Mouse (Mus musculus) G1E (cell line): ENCODE data around the gene Tmem229b. TPM values are rescaled to one million over a fixed set of nuclear protein-coding genes. Genes with fewer than 3 reads are reported as not detected.

Experiments used
- ATAC-seq: 2 replicates; pipeline ENCODE4 v1.8.0; 2016; ENCODE audit warnings: mild to moderate bottlenecking; ENCODE audit not compliant: insufficient number of reproducible peaks, poor library complexity, low FRiP score, severe bottlenecking; ENCODE audit errors: extremely low read depth
- DNase-seq: peaks from one replicate; pipeline ENCODE4 v3.0.0; 2012; ENCODE audit warnings: low spot score
- H3K27me3 ChIP-seq: 2 replicates; pipeline ENCODE4 v1.6.1; 2012; ENCODE audit warnings: mild to moderate bottlenecking, low read length, inconsistent platforms; ENCODE audit not compliant: insufficient read depth
- H3K36me3 ChIP-seq: replicated peaks from 2 replicates; pipeline ENCODE3; 2012; ENCODE audit warnings: mild to moderate bottlenecking, inconsistent platforms
- H3K4me1 ChIP-seq: 2 replicates; pipeline ENCODE4 v1.6.1; 2012; ENCODE audit warnings: low read depth, low read length, inconsistent platforms, mixed read lengths; ENCODE audit not compliant: insufficient read depth
- H3K4me3 ChIP-seq: 2 replicates; pipeline ENCODE4 v1.5.1; 2012; ENCODE audit warnings: low read depth, mild to moderate bottlenecking, inconsistent platforms, low read length, moderate library complexity, mixed read lengths
- H3K9me3 ChIP-seq: replicated peaks from 2 replicates; pipeline ENCODE4 v1.6.1; 2012; ENCODE audit warnings: inconsistent platforms
- CTCF ChIP-seq: IDR thresholded peaks from 2 replicates; pipeline ENCODE4 v1.5.1; 2012; ENCODE audit warnings: low read depth, low read length, inconsistent platforms, mixed read lengths
- GATA1 ChIP-seq: IDR thresholded peaks from 2 replicates; pipeline ENCODE4 v1.6.1; 2012; ENCODE audit warnings: borderline replicate concordance, low read length, inconsistent platforms, mixed read lengths
- GATA2 ChIP-seq: IDR thresholded peaks from 2 replicates; pipeline ENCODE4 v1.6.1; 2012; ENCODE audit warnings: low read depth, low read length, inconsistent platforms, borderline replicate concordance
- POLR2AphosphoS5 ChIP-seq: IDR thresholded peaks from 2 replicates; pipeline ENCODE4 v1.6.1; 2012; ENCODE audit warnings: low read depth, low read length, inconsistent platforms; ENCODE audit not compliant: insufficient replicate concordance
- TAL1 ChIP-seq: conservative IDR thresholded peaks from 2 replicates; pipeline ENCODE4 v1.6.1; 2012; ENCODE audit warnings: low read depth, low read length, inconsistent platforms, mixed read lengths
- polyA plus RNA-seq: library from polyadenylated mRNA; stranded (reverse); fragments of >175 nt; gene quantifications from 2 replicates; pipeline ENCODE4 v1.2.3, GENCODE M21; 2012
- total RNA-seq, 2 experiments: library from RNA; stranded (forward) in 1 of 2; stranded (reverse) in 1 of 2; fragments of 200-1000 nt in 1 of 2; fragments of >200 nt in 1 of 2; fragmentation: Nextera tagmentation in 1 of 2; gene quantifications; 2 replicates each; pipeline ENCODE4 v1.2.3; 2014 to 2017

The Tmem229b gene
- total and polyA plus RNA-seq, 3 experiments, result 9.4 to 34.8 (median 12.4) TPM

- Histone ChIP-seq H3K4me3 (no peak overlapping the region), H3K9me3 (no peaks in the 10 kb centered on the region), H3K4me1 (no peaks in the 10 kb centered on the region), H3K36me3 (no peaks in the 10 kb centered on the region), H3K27me3 (peaks cover 21% of the 10 kb centered on the region)
- DNase-seq (no peak), ATAC-seq (no peak)
- TF ChIP-seq GATA2 (no peak), GATA1 (no peak), CTCF (no peak), TAL1 (no peak), POLR2AphosphoS5 (no peak)
Observed at GRCm38 (mm10) chr12:78996711-78997110, 10.7 kb downstream of the Tmem229b start.

GRCm38 (mm10) chr12:78996271-78996670, 11.2 kb downstream of the Tmem229b start:
- no peak for TF ChIP-seq GATA1
- no peak for TF ChIP-seq TAL1
- no peak for TF ChIP-seq GATA2
- no peaks in the 10 kb centered on the region for H3K4me1 ChIP-seq
- no peak for ATAC-seq
- no peak for DNase-seq
- H3K4me3 ChIP-seq, result no peak overlapping the region
- H3K36me3 ChIP-seq, result no peaks in the 10 kb centered on the region
- H3K9me3 ChIP-seq, result no peaks in the 10 kb centered on the region
- peaks cover 21% of the 10 kb centered on the region for H3K27me3 ChIP-seq

- Histone ChIP-seq H3K4me3 (no peak overlapping the region), H3K27me3 (peaks cover 39% of the 10 kb centered on the region), H3K4me1 (peaks cover 8% of the 10 kb centered on the region), H3K36me3 (no peaks in the 10 kb centered on the region), H3K9me3 (no peaks in the 10 kb centered on the region)
- no peak for TF ChIP-seq GATA1
- TF ChIP-seq GATA2, result no peak
- no peak for TF ChIP-seq TAL1
- no peak for TF ChIP-seq POLR2AphosphoS5
- TF ChIP-seq CTCF, result no peak
- DNase-seq (no peak), ATAC-seq (no peak)
Observed at GRCm38 (mm10) chr12:78987581-78988081, 19.8 kb downstream of the Tmem229b start.

- DNase-seq, result no peak
- H3K9me3 ChIP-seq, result no peaks in the 10 kb centered on the region
- H3K36me3 ChIP-seq, result no peaks in the 10 kb centered on the region
- peaks cover 18% of the 10 kb centered on the region for H3K27me3 ChIP-seq
- peaks cover 31% of the 10 kb centered on the region for H3K4me1 ChIP-seq
- H3K4me3 ChIP-seq, result no peak overlapping the region
- ATAC-seq, result no peak
- TF ChIP-seq POLR2AphosphoS5 (no peak), CTCF (no peak), TAL1 (no peak), GATA1 (no peak), GATA2 (no peak)
Observed at GRCm38 (mm10) chr12:78984035-78984432, 23.4 kb downstream of the Tmem229b start.

- no peak overlapping the region for H3K4me3 ChIP-seq
Observed at GRCm38 (mm10) chr12:78983296-78984034, 24.0 kb downstream of the Tmem229b start.

GRCm38 (mm10) chr12:78981938-78982825, 25.2 kb downstream of the Tmem229b start:
- peaks cover 34% of the 10 kb centered on the region for H3K4me1 ChIP-seq
- H3K36me3 ChIP-seq, result peaks cover 8% of the 10 kb centered on the region
- TF ChIP-seq GATA2 (no peak), GATA1 (no peak), TAL1 (no peak), POLR2AphosphoS5 (no peak), CTCF (no peak)
- ATAC-seq (no peak), DNase-seq (no peak)
- H3K4me3 ChIP-seq, result no peak overlapping the region
- H3K9me3 ChIP-seq, result no peaks in the 10 kb centered on the region
- H3K27me3 ChIP-seq, result peaks cover 9% of the 10 kb centered on the region

More at GRCm38 (mm10) chr12:78983296-78984034, 24.0 kb downstream of the Tmem229b start:
- no peak for TF ChIP-seq TAL1
- TF ChIP-seq GATA1, result no peak
- no peak for TF ChIP-seq CTCF
- ATAC-seq, result no peak
- Histone ChIP-seq H3K9me3 (no peaks in the 10 kb centered on the region), H3K36me3 (no peaks in the 10 kb centered on the region), H3K27me3 (peaks cover 17% of the 10 kb centered on the region), H3K4me1 (peaks cover 31% of the 10 kb centered on the region)
- no peak for DNase-seq
